ENCODE assay signal across 8 mouse cellular contexts in the genomic region with DNA sequence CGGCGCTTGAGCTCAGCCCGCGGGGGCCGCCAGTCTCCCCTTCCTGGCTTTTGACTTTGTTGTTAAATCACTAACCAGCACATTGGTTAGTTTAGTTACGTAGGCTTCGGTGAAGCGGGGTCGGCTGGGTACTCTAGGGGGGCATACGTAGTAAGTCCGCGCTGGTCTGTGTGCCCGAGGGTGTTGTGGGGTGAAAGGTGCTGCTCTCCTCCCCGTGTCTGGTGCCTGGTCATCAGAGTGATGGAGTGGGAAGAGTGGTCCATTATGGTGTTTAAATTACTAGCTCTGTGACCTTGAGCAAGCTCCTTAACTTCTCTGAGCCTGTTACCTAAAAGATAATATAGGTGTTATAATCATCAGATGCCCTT. TPM values are rescaled to one million over a fixed set of nuclear protein-coding genes. Genes with fewer than 3 reads are reported as not detected.
DNase-seq lines count a peak whose midpoint lies in the region; ATAC-seq lines count a peak whose summit lies in the region.

No protein-coding gene starts in this region.

- 2% methylated on average over 14 of the region's 14 CpGs for WGBS in embryonic facial prominence, embryonic 15.5 days
- WGBS in intestine, embryonic 16.5 days = 1% methylated on average over 14 of the region's 14 CpGs
- 1% methylated on average over 14 of the region's 14 CpGs for WGBS in neural tube, embryonic 12.5 days

- peak overlapping the region; percentile 29 for H3K9ac ChIP-seq in embryonic facial prominence, embryonic 15.5 days
- H3K9ac ChIP-seq in intestine, embryonic 16.5 days (ENCODE audit: low read depth, low read length) = peak overlapping the region; percentile 70
- H3K9ac ChIP-seq in neural tube, embryonic 12.5 days = peak overlapping the region; percentile 61

- H3K27me3 ChIP-seq in embryonic facial prominence, embryonic 15.5 days = peaks cover 20% of the 10 kb centered on the region
- peaks cover 8% of the 10 kb centered on the region; the same call in 1 of the 2 replicates for H3K27me3 ChIP-seq in intestine, embryonic 16.5 days (replicated peaks; ENCODE audit: control insufficient read depth, insufficient read depth, low read length)
- H3K27me3 ChIP-seq in neural tube, embryonic 12.5 days (replicated peaks) = peaks cover 38% of the 10 kb centered on the region

- H3K27ac ChIP-seq in embryonic facial prominence, embryonic 15.5 days (replicated peaks) = no peak overlapping the region
- H3K27ac ChIP-seq in intestine, embryonic 16.5 days (ENCODE audit: low read length) = no peak overlapping the region
- no peak overlapping the region for H3K27ac ChIP-seq in neural tube, embryonic 12.5 days

- ATAC-seq in embryonic facial prominence, embryonic 15.5 days (ENCODE audit: insufficient number of reproducible peaks, low FRiP score, low TSS enrichment, low read depth) = no peak
- peak; percentile 47 for ATAC-seq in intestine, embryonic 16.5 days
- ATAC-seq in neural tube, embryonic 12.5 days (ENCODE audit: low FRiP score, low read depth) = peak; percentile 41

- no peaks in the 10 kb centered on the region for H3K9me3 ChIP-seq in embryonic facial prominence, embryonic 15.5 days (replicated peaks)
- no peaks in the 10 kb centered on the region; the same call in 1 of the 2 replicates for H3K9me3 ChIP-seq in intestine, embryonic 16.5 days (ENCODE audit: control insufficient read depth, low read length)
- no peaks in the 10 kb centered on the region for H3K9me3 ChIP-seq in neural tube, embryonic 12.5 days

- intact Hi-C loops in left cerebral cortex, postnatal 4 days (cut with DNase I) = loop anchor here (10.0 kb wide), 1 partner anchor 277 kb away; a partner anchor contains a TSS

- H3K4me2 ChIP-seq in embryonic facial prominence, embryonic 15.5 days (replicated peaks) = peak overlapping the region; percentile 98
- peak overlapping the region; percentile 98 for H3K4me2 ChIP-seq in intestine, embryonic 16.5 days (ENCODE audit: low read depth, low read length)
- H3K4me2 ChIP-seq in neural tube, embryonic 12.5 days (replicated peaks) = peak overlapping the region; percentile 100

- no peaks in the 10 kb centered on the region for H3K36me3 ChIP-seq in embryonic facial prominence, embryonic 15.5 days
- no peaks in the 10 kb centered on the region for H3K36me3 ChIP-seq in intestine, embryonic 16.5 days (ENCODE audit: control insufficient read depth, insufficient read depth, low read length)
- no peaks in the 10 kb centered on the region for H3K36me3 ChIP-seq in neural tube, embryonic 12.5 days

- H3K4me1 ChIP-seq in embryonic facial prominence, embryonic 15.5 days = peaks cover 7% of the 10 kb centered on the region; the same call in 1 of the 2 replicates
- peaks cover 6% of the 10 kb centered on the region; the same call in 1 of the 2 replicates for H3K4me1 ChIP-seq in intestine, embryonic 16.5 days (ENCODE audit: control insufficient read depth, insufficient read depth, low read length)
- H3K4me1 ChIP-seq in neural tube, embryonic 12.5 days = peaks cover 10% of the 10 kb centered on the region

- DNase-seq in left cerebral cortex, postnatal 4 days = peak; percentile 17
- DNase-seq in left cerebral cortex, adult 8-10 months (ENCODE audit: low spot score in 2 of 2) = no peak
- no peak for DNase-seq in B cell, adult 2 months
- no peak for DNase-seq in cerebellum, postnatal 4 days (ENCODE audit: low spot score in 2 of 2)
- DNase-seq in kidney, adult 18-20 months = no peak

- H3K4me3 ChIP-seq in embryonic facial prominence, embryonic 15.5 days (replicated peaks) = peak overlapping the region; percentile 58
- peak overlapping the region; percentile 68 for H3K4me3 ChIP-seq in intestine, embryonic 16.5 days (ENCODE audit: low read length)
- peak overlapping the region; percentile 62 for H3K4me3 ChIP-seq in neural tube, embryonic 12.5 days

RNA-seq across cellular contexts. Expression of a gene that starts 0.5 kb away (rescaled TPM):
- total RNA-seq in left cerebral cortex, postnatal 4 days (2021) = 10 to 100 TPM; 19.3 to 21.4 TPM
- total RNA-seq in left cerebral cortex, adult 8-10 months (2022) = 10 to 100 TPM in 2 of 4 experiments, 1 to 10 TPM in 2; 9.0 to 10.3 (median 9.7) TPM
- polyA plus RNA-seq in embryonic facial prominence, embryonic 15.5 days (2015; fragmentation: Nextera tagmentation; extraction: Ambion mirVana) = 12.0 and 12.5 TPM in 2 replicates
- 2.0 and 2.6 TPM in 2 replicates for polyA plus RNA-seq in intestine, embryonic 16.5 days (2015; fragmentation: Nextera tagmentation; extraction: Ambion mirVana)
- 2.6 and 3.1 TPM in 2 replicates for polyA plus RNA-seq in neural tube, embryonic 12.5 days (2016; fragmentation: Nextera tagmentation; extraction: Ambion mirVana)
